Mouse (Mus musculus) kidney, adult 18-20 months (tissue): ENCODE results near the gene Olfr836.
"Not testable (repeated sequence)": the region's sequence is repeated elsewhere in the genome, so short reads cannot be mapped to it uniquely, and the experiment has no call there.

ENCODE experiments used
- DNase-seq: peaks from one replicate; pipeline ENCODE4 v3.0.0; 2021

Olfr836 gene

DNA sequence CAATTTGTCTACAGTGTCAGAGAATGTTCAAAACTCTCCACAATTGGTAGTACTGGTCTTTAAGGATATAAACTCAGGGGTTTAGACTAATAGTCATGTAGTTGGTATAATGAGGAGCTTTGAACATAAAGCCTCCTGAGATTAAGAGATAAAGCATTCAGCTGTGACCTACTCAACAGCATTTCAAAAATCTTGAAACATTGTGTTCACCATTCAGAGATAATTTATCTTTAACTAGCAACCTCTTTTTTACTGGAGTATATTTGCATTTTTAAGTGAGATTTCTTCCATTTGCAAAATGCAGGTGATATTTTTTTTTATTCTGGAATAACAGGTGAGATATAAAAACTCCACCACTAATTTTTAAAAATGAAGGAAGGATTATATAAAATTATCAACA lies at the start of gene Olfr836:
TSS of gene Olfr836 (plus strand) at position 301 of the 400 bp plus-strand sequence.
- DNase-seq: no peak

DNA sequence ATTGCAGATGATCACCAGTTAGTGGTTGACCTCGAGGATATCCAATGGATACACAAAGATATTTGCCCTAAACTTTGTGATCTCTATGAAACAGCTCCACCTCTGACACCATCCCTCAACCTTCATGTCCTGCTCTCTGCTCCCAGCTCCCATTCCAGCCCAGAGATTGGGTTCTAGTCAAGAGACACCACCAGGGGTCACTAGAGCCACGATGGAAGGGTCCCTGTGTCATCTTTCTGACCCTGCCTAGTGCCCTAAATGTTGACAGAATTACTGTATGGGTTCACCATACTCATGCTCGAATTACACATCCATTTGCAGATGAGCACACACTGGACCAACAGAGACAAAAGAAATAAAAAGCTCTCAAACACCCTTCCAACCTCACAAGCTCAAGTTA lies 35.2 kb upstream of the Olfr836 start:
- DNase-seq: no peak

DNA sequence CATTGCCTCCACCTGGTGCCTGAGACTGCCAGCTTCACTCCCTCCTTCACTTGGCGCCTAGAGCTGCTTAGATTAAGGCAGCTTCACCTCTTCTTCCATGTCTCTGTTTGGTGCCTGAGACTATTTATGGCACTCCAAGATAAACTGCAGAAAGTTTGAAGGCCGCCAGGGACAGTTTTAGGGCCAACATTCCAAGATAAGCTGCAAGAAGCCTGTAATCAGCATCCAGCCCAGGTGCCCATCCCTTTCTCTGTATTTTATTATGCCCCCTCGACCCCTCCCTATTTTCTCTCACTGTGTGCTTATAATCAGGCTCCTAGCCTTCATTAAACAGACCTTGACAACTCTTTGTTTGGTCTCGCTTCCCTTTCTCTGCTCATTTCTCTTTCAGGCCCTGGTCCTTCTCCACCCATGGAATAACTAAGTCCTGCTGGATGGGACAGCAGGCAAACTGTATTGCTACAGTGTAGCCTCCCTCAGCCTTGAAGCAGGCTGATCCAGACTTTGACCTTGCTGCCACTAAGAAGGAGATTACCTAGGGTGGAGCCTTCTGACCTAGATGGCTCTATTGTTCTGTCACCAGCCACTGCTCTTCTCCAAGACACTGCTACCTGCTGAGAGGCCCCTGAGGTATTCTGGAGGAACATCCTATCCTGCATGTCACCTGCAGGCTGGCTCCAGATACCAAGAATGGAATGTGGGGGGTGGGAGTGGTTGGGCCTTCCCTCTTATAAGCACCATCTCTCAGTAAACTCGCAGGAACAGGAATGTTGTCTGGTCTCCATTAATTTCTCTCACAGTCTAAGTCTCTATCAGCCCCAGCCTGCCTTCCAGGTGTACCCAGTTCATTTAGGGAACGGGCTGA lies 27.1 kb upstream of the Olfr836 start:
- DNase-seq: not testable (repeated sequence)

DNA sequence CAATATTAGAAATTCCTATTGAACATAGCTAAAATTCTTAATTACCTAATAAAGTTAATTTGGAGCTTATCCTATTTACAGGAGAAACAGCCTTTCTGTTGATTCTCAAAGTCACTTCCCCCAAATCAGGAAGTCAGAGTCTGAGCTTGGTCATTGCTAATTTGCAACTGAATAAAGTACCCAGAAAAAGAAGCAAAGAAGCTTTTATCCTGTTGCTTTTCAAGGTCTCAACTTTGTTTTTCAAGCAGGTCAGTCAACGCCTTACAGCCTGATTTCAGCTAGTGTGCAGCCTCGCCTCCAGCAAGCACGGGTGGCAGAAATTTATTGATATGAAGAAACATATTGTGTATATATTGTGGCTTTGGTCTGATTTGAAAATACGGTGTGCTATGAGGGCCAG lies 22.9 kb upstream of the Olfr836 start:
- no peak for DNase-seq

DNA sequence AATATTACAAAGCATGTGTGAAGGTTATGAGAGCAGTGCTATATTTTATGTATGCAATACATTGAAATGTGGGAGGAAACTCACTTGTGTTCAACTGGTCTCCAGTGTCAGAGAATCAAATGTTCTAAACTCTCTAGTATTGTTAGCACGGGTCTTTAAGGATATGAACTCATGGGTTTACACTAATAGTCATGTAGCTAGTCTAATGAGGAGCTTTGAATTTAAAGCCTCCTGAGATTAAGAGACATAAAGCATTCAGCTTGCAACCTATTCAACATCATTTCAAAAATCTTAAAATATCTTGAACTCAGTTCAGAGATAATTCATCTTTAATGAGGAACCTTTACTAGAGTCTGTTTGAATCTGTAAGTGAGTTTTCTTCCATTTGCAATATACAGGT lies 15.8 kb downstream of the Olfr836 start, which contains the start of gene Olfr837:
TSS of gene Olfr837 (plus strand) at position 301 of the 400 bp plus-strand sequence.
- no peak for DNase-seq
